Mouse (Mus musculus) kidney, embryonic 14.5 days (tissue): ENCODE measurements around the gene Urm1. TPM values are rescaled to one million over a fixed set of nuclear protein-coding genes. Genes with fewer than 3 reads are reported as not detected.
A peak's percentile ranks its signal among the peaks of the same experiment; 100 is the strongest.
"Not testable (repeated sequence)": the region's sequence is repeated elsewhere in the genome, so short reads cannot be mapped to it uniquely, and the experiment has no call there.

Experiments
- ATAC-seq: fragments of 200-750 bp; cut with Nextera tagmentation; 2 replicates; pipeline ENCODE4 v1.8.0; 2017; ENCODE audit warnings: moderate number of reproducible peaks, mild to moderate bottlenecking, moderate TSS enrichment, moderate library complexity; ENCODE audit not compliant: low FRiP score, low TSS enrichment
- H3K27ac ChIP-seq: fragments of 300-500 bp; sonication (generic); 2 replicates; pipeline ENCODE4 v1.5.1; 2014; ENCODE audit warnings: low read depth, mild to moderate bottlenecking, low read length, moderate library complexity, mixed read lengths
- H3K27me3 ChIP-seq: fragments of 300-500 bp; sonication (generic); 2 replicates; pipeline ENCODE4 v1.6.1; 2014; ENCODE audit warnings: mild to moderate bottlenecking, low read length; ENCODE audit not compliant: control insufficient read depth, insufficient read depth
- H3K36me3 ChIP-seq: fragments of 300-500 bp; sonication (generic); 2 replicates; pipeline ENCODE4 v1.6.1; 2014; ENCODE audit warnings: low read length, mixed read lengths; ENCODE audit not compliant: control insufficient read depth, insufficient read depth
- H3K4me1 ChIP-seq: fragments of 300-500 bp; sonication (generic); 2 replicates; pipeline ENCODE4 v1.6.1; 2014; ENCODE audit warnings: low read length, mixed read lengths; ENCODE audit not compliant: control insufficient read depth, insufficient read depth
- H3K4me2 ChIP-seq: fragments of 300-500 bp; sonication (generic); replicated peaks from 2 replicates; pipeline ENCODE4 v1.6.1; 2014; ENCODE audit warnings: low read depth, mild to moderate bottlenecking, low read length
- H3K4me3 ChIP-seq: fragments of 300-500 bp; sonication (generic); 2 replicates; pipeline ENCODE4 v1.5.1; 2014; ENCODE audit warnings: mild to moderate bottlenecking, low read length
- H3K9ac ChIP-seq: fragments of 300-500 bp; sonication (generic); 2 replicates; pipeline ENCODE4 v1.6.1; 2014; ENCODE audit warnings: low read depth, mild to moderate bottlenecking, low read length, moderate library complexity
- H3K9me3 ChIP-seq: fragments of 300-500 bp; sonication (generic); 2 replicates; pipeline ENCODE4 v1.6.1; 2016; ENCODE audit warnings: low read length; ENCODE audit not compliant: control insufficient read depth
- WGBS: fragments of 180-500 bp; shearing (Covaris S2); extraction: QIAGEN DNeasy Blood & Tissue Kit; methylation state at CpG from one replicate; pipeline ENCODE4 v1.1.7; 2014; 5-methylcytosine and 5-hydroxymethylcytosine counted together
- polyA plus RNA-seq: library from polyadenylated mRNA; unstranded; fragments of >200 nt; fragmentation: Nextera tagmentation; extraction: Ambion mirVana; gene quantifications from 2 replicates; pipeline ENCODE4 v1.2.1, GENCODE M21; 2014

The Urm1 gene
- polyA plus RNA-seq, 1 experiment from 2014 or later = 29.2 TPM

GRCm38 (mm10) chr2:29869646-29870451, 50.0 kb downstream of the Urm1 start:
- H3K27me3 ChIP-seq = no peaks in the 10 kb centered on the region
- peak overlapping the region; percentile 95 for H3K4me2 ChIP-seq
- peak overlapping the region; percentile 55 for H3K4me3 ChIP-seq
- peak; percentile 29 for ATAC-seq
- H3K9ac ChIP-seq = peak overlapping the region; percentile 65
- H3K9me3 ChIP-seq = no peaks in the 10 kb centered on the region
- 0 out of 2 replicates have a peak overlapping the region, but pooled peaks have one; percentile 14 for H3K27ac ChIP-seq
- WGBS = 3% methylated on average over 17 of the region's 17 CpGs
- peaks cover 4% of the 10 kb centered on the region; the same call in 1 of the 2 replicates for H3K4me1 ChIP-seq
- no peaks in the 10 kb centered on the region for H3K36me3 ChIP-seq

- 88% methylated on average over 10 of the region's 10 CpGs for WGBS
- Histone ChIP-seq H3K4me1 (peaks cover 4% of the 10 kb centered on the region; the same call in 1 of the 2 replicates), H3K9me3 (no peaks in the 10 kb centered on the region), H3K4me2 (no peak overlapping the region), H3K36me3 (no peaks in the 10 kb centered on the region), H3K27ac (no peak overlapping the region), H3K27me3 (no peaks in the 10 kb centered on the region), H3K4me3 (no peak overlapping the region), H3K9ac (no peak overlapping the region)
- ATAC-seq = no peak
These were observed 52.9 kb downstream of the Urm1 start for GRCm38 (mm10) chr2:29872581-29873295.

GRCm38 (mm10) chr2:29873801-29874200, 53.9 kb downstream of the Urm1 start:
- WGBS = 90% methylated on average over 4 of the region's 4 CpGs
- no peaks in the 10 kb centered on the region for H3K27me3 ChIP-seq
- H3K9me3 ChIP-seq = no peaks in the 10 kb centered on the region

GRCm38 (mm10) chr2:29878061-29878460, 58.2 kb downstream of the Urm1 start:
- Histone ChIP-seq H3K4me2 (no peak overlapping the region), H3K27ac (no peak overlapping the region), H3K4me3 (no peak overlapping the region), H3K27me3 (no peaks in the 10 kb centered on the region), H3K9me3 (peaks cover 4% of the 10 kb centered on the region; the same call in 1 of the 2 replicates), H3K36me3 (peaks cover 5% of the 10 kb centered on the region; the same call in 1 of the 2 replicates), H3K4me1 (no peaks in the 10 kb centered on the region), H3K9ac (no peak overlapping the region)
- WGBS = 78% methylated on average over 4 of the region's 4 CpGs
- no peak for ATAC-seq

More at GRCm38 (mm10) chr2:29873801-29874200, 53.9 kb downstream of the Urm1 start:
- Histone ChIP-seq H3K4me2 (no peak overlapping the region), H3K4me3 (no peak overlapping the region), H3K27ac (no peak overlapping the region), H3K36me3 (no peaks in the 10 kb centered on the region), H3K4me1 (peaks cover 4% of the 10 kb centered on the region; the same call in 1 of the 2 replicates), H3K9ac (no peak overlapping the region)
- no peak for ATAC-seq

- WGBS = 71% methylated on average over 8 of the region's 8 CpGs
- H3K36me3 ChIP-seq = peaks cover 5% of the 10 kb centered on the region; the same call in 1 of the 2 replicates
- no peaks in the 10 kb centered on the region for H3K4me1 ChIP-seq
- no peak overlapping the region for H3K4me3 ChIP-seq
- no peak overlapping the region for H3K4me2 ChIP-seq
- ATAC-seq = no peak
- peaks cover 4% of the 10 kb centered on the region; the same call in 1 of the 2 replicates for H3K9me3 ChIP-seq
- no peak overlapping the region for H3K27ac ChIP-seq
- no peaks in the 10 kb centered on the region for H3K27me3 ChIP-seq
- H3K9ac ChIP-seq = no peak overlapping the region
These were observed 59.3 kb downstream of the Urm1 start for GRCm38 (mm10) chr2:29879191-29879590.

GRCm38 (mm10) chr2:29879964-29880830, 60.3 kb downstream of the Urm1 start:
- no peaks in the 10 kb centered on the region for H3K27me3 ChIP-seq
- H3K4me3 ChIP-seq = no peak overlapping the region
- no peak for ATAC-seq
- H3K36me3 ChIP-seq = peaks cover 5% of the 10 kb centered on the region; the same call in 1 of the 2 replicates
- H3K9ac ChIP-seq = no peak overlapping the region
- WGBS = 74% methylated on average over 17 of the region's 17 CpGs
- H3K4me2 ChIP-seq = no peak overlapping the region
- peaks cover 4% of the 10 kb centered on the region; the same call in 1 of the 2 replicates for H3K9me3 ChIP-seq
- H3K4me1 ChIP-seq = no peaks in the 10 kb centered on the region
- H3K27ac ChIP-seq = no peak overlapping the region

- H3K9ac ChIP-seq, H3K9me3 ChIP-seq: not testable (repeated sequence)
These were observed 66.9 kb downstream of the Urm1 start for GRCm38 (mm10) chr2:29886659-29887292.

More at GRCm38 (mm10) chr2:29886659-29887292, 66.9 kb downstream of the Urm1 start:
- WGBS = 80% methylated on average over 9 of the region's 9 CpGs
- not testable (repeated sequence) for ATAC-seq, H3K27ac ChIP-seq, H3K4me3 ChIP-seq, H3K4me1 ChIP-seq, H3K4me2 ChIP-seq, H3K27me3 ChIP-seq, H3K36me3 ChIP-seq
